Mouse (Mus musculus) liver, embryonic 14.5 days (tissue): Measurements from ENCODE around the gene Cfap300. TPM values are rescaled to one million over a fixed set of nuclear protein-coding genes. Genes with fewer than 3 reads are reported as not detected.

Experiments used
- ATAC-seq: fragments of 200-750 bp; cut with Nextera tagmentation; 2 replicates; pipeline ENCODE4 v1.8.0; 2017; ENCODE audit warnings: moderate number of reproducible peaks, mild to moderate bottlenecking, moderate library complexity; ENCODE audit not compliant: insufficient read depth
- DNase-seq, 3 experiments: peaks; one replicate each; pipeline ENCODE4 v3.0.0-alpha.2; 2012 to 2013; ENCODE audit warnings: low read depth in 3 of 3, low spot score in 3 of 3
- H3K27ac ChIP-seq: fragments of 300-500 bp; sonication (generic); 2 replicates; pipeline ENCODE4 v1.5.1; 2014; ENCODE audit warnings: moderate library complexity, mild to moderate bottlenecking, control low read depth, inconsistent platforms
- H3K27me3 ChIP-seq: fragments of 300-500 bp; sonication (generic); 2 replicates; pipeline ENCODE4 v1.6.1; 2014; ENCODE audit warnings: mild to moderate bottlenecking, low read length, moderate library complexity; ENCODE audit not compliant: control insufficient read depth, insufficient read depth
- H3K36me3 ChIP-seq: fragments of 300-500 bp; sonication (generic); replicated peaks from 2 replicates; pipeline ENCODE4 v1.6.1; 2014; ENCODE audit warnings: low read depth; ENCODE audit not compliant: control insufficient read depth, insufficient read depth
- H3K4me1 ChIP-seq, 2 experiments: fragments of 200-500 bp in 1 of 2; fragments of 300-500 bp in 1 of 2; sonication (generic) in 1 of 2; replicated peaks; 2 replicates each; pipeline ENCODE4 v1.6.1; 2012 to 2014; ENCODE audit warnings: antibody characterized with exemption in 1 of 2, inconsistent platforms in 1 of 2, low read length in 1 of 2; ENCODE audit not compliant: control insufficient read depth in 2 of 2, insufficient read depth in 2 of 2
- H3K4me2 ChIP-seq: fragments of 300-500 bp; sonication (generic); 2 replicates; pipeline ENCODE4 v1.6.1; 2014; ENCODE audit warnings: low read depth, mild to moderate bottlenecking, control low read depth, moderate library complexity
- H3K4me3 ChIP-seq, 2 experiments: fragments of 200-500 bp in 1 of 2; fragments of 300-500 bp in 1 of 2; sonication (generic) in 1 of 2; 2 replicates each; pipeline ENCODE4 v1.5.1; 2012 to 2014; ENCODE audit warnings: low read depth in 2 of 2, low read length in 2 of 2, mild to moderate bottlenecking in 2 of 2, control low read depth in 1 of 2, inconsistent platforms in 1 of 2, moderate library complexity in 1 of 2; ENCODE audit not compliant: insufficient read depth in 1 of 2
- H3K9ac ChIP-seq: fragments of 300-500 bp; sonication (generic); replicated peaks from 2 replicates; pipeline ENCODE4 v1.6.1; 2014; ENCODE audit warnings: mild to moderate bottlenecking, control low read depth, moderate library complexity
- H3K9me3 ChIP-seq: fragments of 300-500 bp; sonication (generic); 2 replicates; pipeline ENCODE4 v1.6.1; 2016; ENCODE audit warnings: low read length, mixed read lengths; ENCODE audit not compliant: control insufficient read depth
- CTCF ChIP-seq: IDR thresholded peaks from 2 replicates; pipeline ENCODE4 v1.5.1; 2016; ENCODE audit warnings: antibody characterized with exemption, low read depth, control low read depth
- EP300 ChIP-seq: IDR thresholded peaks from 2 replicates; pipeline ENCODE4 v1.6.1; 2016; ENCODE audit warnings: antibody characterized with exemption, low read depth
- WGBS: fragments of 180-500 bp; shearing (Covaris S2); extraction: QIAGEN DNeasy Blood & Tissue Kit; methylation state at CpG from one replicate; pipeline ENCODE4 v1.1.7; 2014; ENCODE audit not compliant: insufficient replicate concordance; 5-methylcytosine and 5-hydroxymethylcytosine counted together
- polyA plus RNA-seq, 2 experiments: library from polyadenylated mRNA; depleted of rRNA in 1 of 2; stranded (reverse) in 1 of 2; unstranded in 1 of 2; fragments of >200 nt; fragmentation: Nextera tagmentation in 1 of 2; extraction: Ambion mirVana in 1 of 2; gene quantifications; 2 replicates each; pipeline versions ENCODE4 v1.2.1 to v1.2.3; 2012 to 2014

Gene Cfap300
- polyA plus RNA-seq, 2 experiments = 0.51 to 1.3 TPM

- no peaks in the 10 kb centered on the region for H3K4me1 ChIP-seq
- 6% methylated on average over 1 of the region's 1 CpGs for WGBS
- no peak overlapping the region for H3K27ac ChIP-seq
- no peak overlapping the region for H3K4me2 ChIP-seq
- no peaks in the 10 kb centered on the region for H3K36me3 ChIP-seq
- ATAC-seq (no peak), DNase-seq (no peak)
- no peak overlapping the region for H3K4me3 ChIP-seq
- H3K9ac ChIP-seq = no peak overlapping the region
- H3K9me3 ChIP-seq = no peaks in the 10 kb centered on the region
- no peak for TF ChIP-seq EP300
- no peak for TF ChIP-seq CTCF
- no peaks in the 10 kb centered on the region for H3K27me3 ChIP-seq
Measured at GRCm38 (mm10) chr9:8054831-8055230, 12.2 kb upstream of the Cfap300 start.

GRCm38 (mm10) chr9:8043044-8043387 lies 393 bp upstream of the Cfap300 start:
- no peaks in the 10 kb centered on the region for H3K36me3 ChIP-seq
- peaks cover 0 to 14% of the 10 kb centered on the region in 2 experiments; a peak in 3 of 4 replicates for H3K4me1 ChIP-seq
- no peaks in the 10 kb centered on the region for H3K9me3 ChIP-seq
- peak overlapping the region; percentile 81 for H3K4me2 ChIP-seq
- no peak overlapping the region for H3K27ac ChIP-seq
- peak overlapping the region in 1 of 2 experiments; percentile 65; a peak in 2 of 4 replicates for H3K4me3 ChIP-seq
- no peak for TF ChIP-seq EP300
- no peak for TF ChIP-seq CTCF
- 19% methylated on average over 5 of the region's 5 CpGs for WGBS
- DNase-seq = no peak
- ATAC-seq = peak; percentile 40
- no peak overlapping the region for H3K9ac ChIP-seq
- no peaks in the 10 kb centered on the region for H3K27me3 ChIP-seq

GRCm38 (mm10) chr9:8035546-8035945 lies 7.1 kb downstream of the Cfap300 start:
- no peaks in the 10 kb centered on the region for H3K27me3 ChIP-seq
- no peak for DNase-seq

GRCm38 (mm10) chr9:8035091-8035490 lies 7.5 kb downstream of the Cfap300 start:
- Histone ChIP-seq H3K9ac (no peak overlapping the region), H3K9me3 (no peaks in the 10 kb centered on the region), H3K27me3 (no peaks in the 10 kb centered on the region), H3K4me2 (no peak overlapping the region), H3K27ac (no peak overlapping the region), H3K36me3 (no peaks in the 10 kb centered on the region), H3K4me1 (peaks cover 0 to 6% of the 10 kb centered on the region in 2 experiments; a peak in 2 of 4 replicates), H3K4me3 (no peak overlapping the region)
- DNase-seq (no peak), ATAC-seq (no peak)
- WGBS = 41% methylated on average over 4 of the region's 4 CpGs
- TF ChIP-seq EP300 (no peak), CTCF (no peak)

More at GRCm38 (mm10) chr9:8035546-8035945, 7.1 kb downstream of the Cfap300 start:
- H3K4me2 ChIP-seq = no peak overlapping the region
- no peak overlapping the region for H3K27ac ChIP-seq
- H3K4me1 ChIP-seq = peaks cover 0 to 6% of the 10 kb centered on the region in 2 experiments; a peak in 2 of 4 replicates
- no peaks in the 10 kb centered on the region for H3K9me3 ChIP-seq
- H3K36me3 ChIP-seq = no peaks in the 10 kb centered on the region
- no peak overlapping the region for H3K9ac ChIP-seq
- H3K4me3 ChIP-seq = no peak overlapping the region
- WGBS = 20% methylated on average over 7 of the region's 7 CpGs
- no peak for TF ChIP-seq EP300
- TF ChIP-seq CTCF = no peak
- ATAC-seq = no peak

GRCm38 (mm10) chr9:8034143-8034542 lies 8.5 kb downstream of the Cfap300 start:
- no peaks in the 10 kb centered on the region; a peak in 1 of 4 replicates for H3K4me1 ChIP-seq
- H3K9me3 ChIP-seq = no peaks in the 10 kb centered on the region
- no peak overlapping the region for H3K27ac ChIP-seq
- H3K27me3 ChIP-seq = no peaks in the 10 kb centered on the region
- 38% methylated on average over 1 of the region's 1 CpGs for WGBS
- ATAC-seq (no peak), DNase-seq (no peak)
- TF ChIP-seq EP300 = no peak
- no peak for TF ChIP-seq CTCF
- H3K4me3 ChIP-seq = no peak overlapping the region
- H3K9ac ChIP-seq = no peak overlapping the region
- no peaks in the 10 kb centered on the region for H3K36me3 ChIP-seq
- H3K4me2 ChIP-seq = no peak overlapping the region
